ENCODE assay signal across 9 mouse cellular contexts in the genomic region with DNA sequence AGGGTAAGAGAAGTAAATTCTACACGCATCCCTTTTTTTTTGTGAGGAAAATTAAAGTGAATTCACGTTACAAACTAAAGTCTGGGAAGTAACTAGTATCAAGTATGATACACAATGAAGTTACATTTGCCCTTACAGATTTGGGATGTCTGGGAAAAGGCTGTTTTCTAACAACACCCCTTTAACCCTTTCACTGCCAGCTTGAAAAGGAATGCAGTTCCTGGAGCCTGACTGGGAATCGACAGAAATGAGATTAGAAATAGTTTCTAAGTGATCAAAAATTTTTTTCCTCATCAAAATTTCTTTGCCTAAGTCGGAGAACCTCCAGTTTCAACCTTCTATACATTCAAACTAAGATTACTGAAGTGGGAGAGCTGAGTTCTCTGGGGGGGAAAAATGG. TPM values are rescaled to one million over a fixed set of nuclear protein-coding genes. Genes with fewer than 3 reads are reported as not detected.
DNase-seq lines count a peak whose midpoint lies in the region; ATAC-seq and TF ChIP-seq lines count a peak whose summit lies in the region.
"Had no signal": no experiment of that assay in that cellular context is flagged by ENCODE, and none has a peak within 500 bp of the region (broad histone marks: within the 10 kb centered on the region; RNA-seq: fewer than 3 reads in every experiment).

No protein-coding gene starts in this region.

- no peak for TF ChIP-seq EP300 in lung, postnatal 0 days (IDR thresholded peaks at IDR 0.05)

- H3K36me3 ChIP-seq in lung, postnatal 0 days (ENCODE audit: insufficient read depth, low read length): no peaks in the 10 kb centered on the region
- no peaks in the 10 kb centered on the region for H3K36me3 ChIP-seq in hindbrain, embryonic 14.5 days (replicated peaks; ENCODE audit: control insufficient read depth, insufficient read depth)
- no peaks in the 10 kb centered on the region for H3K36me3 ChIP-seq in midbrain, embryonic 16.5 days (ENCODE audit: control insufficient read depth, insufficient read depth, low read length)

- H3K4me2 ChIP-seq in lung, postnatal 0 days (replicated peaks; ENCODE audit: low read depth, low read length): peak overlapping the region; percentile 62
- H3K4me2 ChIP-seq in hindbrain, embryonic 14.5 days (replicated peaks): peak overlapping the region; percentile 63
- peak overlapping the region; percentile 84 for H3K4me2 ChIP-seq in midbrain, embryonic 16.5 days (ENCODE audit: low read length)

- peak overlapping the region; percentile 95; the same call in 1 of the 2 replicates for H3K27ac ChIP-seq in lung, postnatal 0 days (ENCODE audit: low read length)
- no peak overlapping the region for H3K27ac ChIP-seq in cortical plate, adult 2 months (ENCODE audit: insufficient read depth, low read length)
- no peak overlapping the region for H3K27ac ChIP-seq in hindbrain, embryonic 14.5 days
- peak overlapping the region; percentile 93; the same call in 1 of the 2 replicates for H3K27ac ChIP-seq in midbrain, embryonic 16.5 days (ENCODE audit: low read length)

- intact Hi-C loops in left cerebral cortex, postnatal 25 days (cut with DNase I): no loop called here

- H3K9ac ChIP-seq in lung, postnatal 0 days (replicated peaks; ENCODE audit: low read depth): peak overlapping the region; percentile 76
- H3K9ac ChIP-seq in hindbrain, embryonic 14.5 days: peak overlapping the region; percentile 77
- peak overlapping the region; percentile 88 for H3K9ac ChIP-seq in midbrain, embryonic 16.5 days (ENCODE audit: low read depth, low read length)

- H3K9me3 ChIP-seq in lung, postnatal 0 days (ENCODE audit: low read length): no peaks in the 10 kb centered on the region
- no peaks in the 10 kb centered on the region for H3K9me3 ChIP-seq in hindbrain, embryonic 14.5 days (ENCODE audit: control insufficient read depth, low read length)
- H3K9me3 ChIP-seq in midbrain, embryonic 16.5 days (replicated peaks; ENCODE audit: control insufficient read depth, low read length, poor library complexity, severe bottlenecking): no peaks in the 10 kb centered on the region

- WGBS in lung, postnatal 0 days: 20% methylated on average over 4 of the region's 4 CpGs
- WGBS in hindbrain, embryonic 14.5 days: 19% methylated on average over 4 of the region's 4 CpGs
- 19% methylated on average over 4 of the region's 4 CpGs for WGBS in midbrain, embryonic 16.5 days

- H3K27me3 ChIP-seq in lung, postnatal 0 days (replicated peaks; ENCODE audit: insufficient read depth, low read length): no peaks in the 10 kb centered on the region
- H3K27me3 ChIP-seq in hindbrain, embryonic 14.5 days (ENCODE audit: control insufficient read depth, insufficient read depth, low read length): no peaks in the 10 kb centered on the region
- H3K27me3 ChIP-seq in midbrain, embryonic 16.5 days (ENCODE audit: control insufficient read depth, insufficient read depth, low read depth, low read length): no peaks in the 10 kb centered on the region

- peak overlapping the region; percentile 84 for H3K4me3 ChIP-seq in lung, postnatal 0 days (ENCODE audit: low read depth, low read length)
- peak overlapping the region; percentile 94 for H3K4me3 ChIP-seq in cortical plate, adult 2 months (ENCODE audit: insufficient read depth, low read length)
- H3K4me3 ChIP-seq in hindbrain, embryonic 14.5 days (replicated peaks; ENCODE audit: low read length): peak overlapping the region; percentile 74
- H3K4me3 ChIP-seq in midbrain, embryonic 16.5 days (ENCODE audit: low read depth, low read length): peak overlapping the region; percentile 91

- ATAC-seq in lung, postnatal 0 days: no peak
- ATAC-seq in hindbrain, embryonic 14.5 days (ENCODE audit: low FRiP score): no peak
- ATAC-seq in midbrain, embryonic 16.5 days: no peak

- TF ChIP-seq CTCF in lung, postnatal 0 days (IDR thresholded peaks at IDR 0.05): no peak
- TF ChIP-seq CTCF in cortical plate, adult 2 months (IDR thresholded peaks at IDR 0.05; ENCODE audit: extremely low read depth, insufficient read depth, low read length): no peak

- DNase-seq in lung, postnatal 0 days (ENCODE audit: low spot score): peak; percentile 65
- DNase-seq in lung, postnatal 36 days: no peak
- peak; percentile 47 for DNase-seq in hindbrain, embryonic 14.5 days (ENCODE audit: low spot score)
- DNase-seq in left cerebral cortex, postnatal 25 days (ENCODE audit: low spot score in 2 of 2): no peak
- DNase-seq in frontal cortex, postnatal 10 days (ENCODE audit: low spot score in 2 of 2): no peak
- DNase-seq in adrenal gland, postnatal 36 days: no peak

- no peak for TF ChIP-seq POLR2A in cortical plate, adult 2 months (IDR thresholded peaks at IDR 0.05; ENCODE audit: extremely low read depth, insufficient read depth, low read length)

- peaks cover 5% of the 10 kb centered on the region; the same call in 1 of the 2 replicates for H3K4me1 ChIP-seq in lung, postnatal 0 days (ENCODE audit: insufficient read depth, low read depth, low read length)
- H3K4me1 ChIP-seq in cortical plate, adult 2 months (ENCODE audit: control insufficient read depth, insufficient read depth, low read length): peaks cover 1% of the 10 kb centered on the region; the same call in 1 of the 2 replicates
- H3K4me1 ChIP-seq in hindbrain, embryonic 14.5 days (replicated peaks; ENCODE audit: control insufficient read depth, insufficient read depth, low read length): peaks cover 21% of the 10 kb centered on the region
- H3K4me1 ChIP-seq in midbrain, embryonic 16.5 days (ENCODE audit: control insufficient read depth, insufficient read depth, low read length): peaks cover 28% of the 10 kb centered on the region

RNA-seq across cellular contexts. Expression of a gene that starts 0.9 kb away (rescaled TPM):
- polyA plus RNA-seq in lung, postnatal 0 days (2015; fragmentation: Nextera tagmentation; extraction: Ambion mirVana): 107 and 110 TPM in 2 replicates
- 64.9 and 67.7 TPM in 2 replicates for polyA plus RNA-seq in cortical plate, adult 2 months (2012; rRNA removed)
- 57.5 and 62.2 TPM in 2 replicates for polyA plus RNA-seq in hindbrain, embryonic 14.5 days (2014; fragmentation: Nextera tagmentation; extraction: Ambion mirVana)
- polyA plus RNA-seq in midbrain, embryonic 16.5 days (2015; fragmentation: Nextera tagmentation; extraction: Ambion mirVana): 61.6 and 62.3 TPM in 2 replicates
- 10 to 100 TPM; 61.0 to 71.5 TPM for total RNA-seq in left cerebral cortex, postnatal 25 days (2021)
- total RNA-seq in adrenal gland, postnatal 36 days (2021): 100 to 1,000 TPM; 505 to 525 TPM

RNA-seq across cellular contexts. Expression of a gene that starts 1.0 kb away (rescaled TPM):
- polyA plus RNA-seq in lung, postnatal 0 days (2015; fragmentation: Nextera tagmentation; extraction: Ambion mirVana): 104 and 107 TPM in 2 replicates
- polyA plus RNA-seq in cortical plate, adult 2 months (2012; rRNA removed): 88.0 and 94.8 TPM in 2 replicates
- polyA plus RNA-seq in hindbrain, embryonic 14.5 days (2014; fragmentation: Nextera tagmentation; extraction: Ambion mirVana): 62.3 and 63.8 TPM in 2 replicates
- 52.1 and 53.6 TPM in 2 replicates for polyA plus RNA-seq in midbrain, embryonic 16.5 days (2015; fragmentation: Nextera tagmentation; extraction: Ambion mirVana)
- 10 to 100 TPM; 86.9 to 91.2 TPM for total RNA-seq in left cerebral cortex, postnatal 25 days (2021)
- 100 to 1,000 TPM; 827 to 996 TPM for total RNA-seq in adrenal gland, postnatal 36 days (2021)

RNA-seq across cellular contexts. Expression of a gene that starts 48.1 kb away (rescaled TPM):
- polyA plus RNA-seq in lung, postnatal 0 days (2015; fragmentation: Nextera tagmentation; extraction: Ambion mirVana): not detected in 2 replicates
- 3.8 and 4.6 TPM in 2 replicates for polyA plus RNA-seq in cortical plate, adult 2 months (2012; rRNA removed)
- polyA plus RNA-seq in hindbrain, embryonic 14.5 days (2014; fragmentation: Nextera tagmentation; extraction: Ambion mirVana): 3.3 and 5.2 TPM in 2 replicates
- 2.6 and 3.7 TPM in 2 replicates for polyA plus RNA-seq in midbrain, embryonic 16.5 days (2015; fragmentation: Nextera tagmentation; extraction: Ambion mirVana)
- total RNA-seq in left cerebral cortex, postnatal 25 days (2021): 1 to 10 TPM; 2.0 TPM
- total RNA-seq in adrenal gland, postnatal 36 days (2021): not detected
- total RNA-seq: hematopoietic stem cell, adult 5-6 weeks had no signal

RNA-seq across cellular contexts. Expression of a gene that starts 49.1 kb away (rescaled TPM):
- 0.04 and 0.05 TPM in 2 replicates for polyA plus RNA-seq in lung, postnatal 0 days (2015; fragmentation: Nextera tagmentation; extraction: Ambion mirVana)
- polyA plus RNA-seq in cortical plate, adult 2 months (2012; rRNA removed): 14.0 and 14.6 TPM in 2 replicates
- 13.4 TPM in 2 replicates for polyA plus RNA-seq in hindbrain, embryonic 14.5 days (2014; fragmentation: Nextera tagmentation; extraction: Ambion mirVana)
- polyA plus RNA-seq in midbrain, embryonic 16.5 days (2015; fragmentation: Nextera tagmentation; extraction: Ambion mirVana): 6.9 and 8.1 TPM in 2 replicates
- 10 to 100 TPM; 10.1 to 13.1 TPM for total RNA-seq in left cerebral cortex, postnatal 25 days (2021)
- total RNA-seq in adrenal gland, postnatal 36 days (2021): not detected
- total RNA-seq: hematopoietic stem cell, adult 5-6 weeks had no signal

RNA-seq across cellular contexts. Expression of a gene that starts 51.5 kb away (rescaled TPM):
- polyA plus RNA-seq in lung, postnatal 0 days (2015; fragmentation: Nextera tagmentation; extraction: Ambion mirVana): 0.13 and 0.18 TPM in 2 replicates
- polyA plus RNA-seq in cortical plate, adult 2 months (2012; rRNA removed): not detected in 2 replicates
- polyA plus RNA-seq in hindbrain, embryonic 14.5 days (2014; fragmentation: Nextera tagmentation; extraction: Ambion mirVana): not detected in 2 replicates
- polyA plus RNA-seq in midbrain, embryonic 16.5 days (2015; fragmentation: Nextera tagmentation; extraction: Ambion mirVana): not detected in 2 replicates
- not detected for total RNA-seq in left cerebral cortex, postnatal 25 days (2021)
- not detected for total RNA-seq in adrenal gland, postnatal 36 days (2021)
- total RNA-seq: hematopoietic stem cell, adult 5-6 weeks had no signal

Comparison
In these comparisons a context has a peak if more than half of its experiments do, and no peak if none do; other contexts are left out.
1. DNase-seq: peak in lung, postnatal 0 days (single experiment) and hindbrain, embryonic 14.5 days (single experiment); none in lung, postnatal 36 days (single experiment), left cerebral cortex, postnatal 25 days (0 of 2), frontal cortex, postnatal 10 days (0 of 2) and adrenal gland, postnatal 36 days (0 of 2).
2. H3K27ac ChIP-seq: peak in lung, postnatal 0 days (single experiment) and midbrain, embryonic 16.5 days (single experiment); none in cortical plate, adult 2 months (single experiment) and hindbrain, embryonic 14.5 days (single experiment).
3. Peak in every context shown above with its lines, with median percentiles within 50 percentile points of each other: H3K4me2 ChIP-seq, H3K4me3 ChIP-seq and H3K9ac ChIP-seq.